Mouse (Mus musculus): ENCODE data around the gene Cacna1c. TPM values are rescaled to one million over a fixed set of nuclear protein-coding genes. Genes with fewer than 3 reads are reported as not detected.

Gene Cacna1c
- polyA plus RNA-seq, 1 experiment from 2014 or later = 2.3 TPM

DNA sequence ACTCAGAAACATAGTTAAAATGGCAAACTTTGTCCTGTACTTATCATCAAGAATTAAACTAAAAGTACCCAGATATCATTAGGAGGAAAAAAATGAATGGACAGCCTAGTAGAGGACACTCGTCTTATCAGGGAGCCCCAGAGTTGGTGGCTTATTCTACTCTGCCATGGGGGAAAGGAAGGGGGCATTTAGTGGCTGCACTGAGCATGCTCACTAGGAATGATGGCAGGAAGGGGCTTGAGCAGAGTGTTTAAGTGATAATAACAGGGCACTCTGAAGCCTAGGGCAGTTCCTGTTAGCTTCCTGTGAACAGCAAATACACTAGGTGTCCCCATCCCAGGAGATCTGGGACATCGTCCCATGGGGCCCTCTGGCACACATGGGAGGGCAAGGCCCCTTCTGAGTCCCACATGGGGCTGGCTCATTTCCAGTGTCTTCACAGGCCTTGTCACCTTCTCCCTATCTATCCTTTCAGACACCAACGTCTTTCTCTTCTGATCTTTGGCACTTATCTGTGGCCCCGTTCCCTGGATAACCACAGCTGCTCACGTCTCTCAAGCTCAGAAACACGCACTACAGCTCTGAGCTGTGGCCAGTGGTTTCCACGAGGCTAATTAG lies 437.8 kb downstream of the Cacna1c start:
- no peaks in the 10 kb centered on the region for H3K27me3 ChIP-seq (ENCODE audit: control insufficient read depth, insufficient read depth, low read length)
- no peak overlapping the region for H3K9ac ChIP-seq (ENCODE audit: low read length)
- WGBS = 60% methylated on average over 7 of the region's 7 CpGs
- no peak for TF ChIP-seq CTCF (IDR thresholded peaks at IDR 0.05; ENCODE audit: low read depth)
- no peak for TF ChIP-seq EP300 (optimal IDR thresholded peaks at IDR 0.05)
- ATAC-seq (ENCODE audit: low FRiP score, low TSS enrichment) (no peak), DNase-seq (ENCODE audit: low spot score) (no peak)
- no peaks in the 10 kb centered on the region for H3K4me1 ChIP-seq (replicated peaks; ENCODE audit: control insufficient read depth, insufficient read depth)
- no peak overlapping the region for H3K4me2 ChIP-seq (replicated peaks; ENCODE audit: low read depth)
- no peak overlapping the region for H3K4me3 ChIP-seq (ENCODE audit: low read depth, low read length)
- H3K36me3 ChIP-seq (ENCODE audit: control insufficient read depth, insufficient read depth, low read length) = no peaks in the 10 kb centered on the region
- H3K9me3 ChIP-seq (ENCODE audit: control insufficient read depth, low read length) = no peaks in the 10 kb centered on the region
- no peak overlapping the region for H3K27ac ChIP-seq (replicated peaks)

DNA sequence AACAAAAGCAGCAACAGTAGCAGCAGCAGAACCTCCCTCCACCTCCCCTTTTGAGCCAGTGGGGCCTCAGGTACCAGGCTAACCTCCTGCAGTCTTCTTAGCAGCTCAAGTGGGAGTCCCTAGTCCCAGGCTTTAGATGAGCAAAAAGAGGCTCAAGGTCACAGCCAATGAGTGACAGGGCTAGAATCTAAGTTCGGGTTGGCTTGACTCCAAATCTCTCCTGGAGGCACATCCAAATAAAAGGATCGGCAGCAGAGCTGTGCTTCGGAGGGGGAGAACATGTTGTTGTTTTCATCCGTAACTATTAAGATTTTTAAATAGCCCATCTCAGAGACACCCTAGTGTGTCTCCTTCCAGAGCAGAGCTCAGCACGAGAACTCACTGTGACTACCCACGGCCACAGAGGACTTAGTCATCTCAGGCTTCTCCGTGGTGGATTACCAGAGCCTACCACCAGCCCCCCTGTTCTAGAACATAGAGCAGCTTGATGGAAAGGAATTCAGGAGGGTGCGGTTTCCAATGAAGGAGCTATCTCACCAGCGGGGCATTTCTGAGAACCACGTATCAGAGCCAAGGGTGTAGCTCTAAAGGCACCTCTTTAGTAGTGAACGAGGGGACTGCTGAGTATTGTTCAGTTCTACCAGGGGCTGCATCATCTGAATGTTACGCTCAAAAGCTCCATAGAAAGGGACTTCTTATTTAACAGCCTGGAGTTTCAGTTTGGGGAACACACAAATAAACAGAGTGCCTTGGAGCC lies 438.5 kb downstream of the Cacna1c start:
- H3K9me3 ChIP-seq (ENCODE audit: control insufficient read depth, low read length) = no peaks in the 10 kb centered on the region
- H3K27me3 ChIP-seq (ENCODE audit: control insufficient read depth, insufficient read depth, low read length) = no peaks in the 10 kb centered on the region
- DNase-seq (ENCODE audit: low spot score) (no peak), ATAC-seq (ENCODE audit: low FRiP score, low TSS enrichment) (no peak)
- no peaks in the 10 kb centered on the region for H3K36me3 ChIP-seq (ENCODE audit: control insufficient read depth, insufficient read depth, low read length)
- no peaks in the 10 kb centered on the region for H3K4me1 ChIP-seq (replicated peaks; ENCODE audit: control insufficient read depth, insufficient read depth)
- H3K4me3 ChIP-seq (ENCODE audit: low read depth, low read length) = no peak overlapping the region
- H3K4me2 ChIP-seq (replicated peaks; ENCODE audit: low read depth) = no peak overlapping the region
- no peak for TF ChIP-seq EP300 (optimal IDR thresholded peaks at IDR 0.05)
- H3K27ac ChIP-seq (replicated peaks) = no peak overlapping the region
- H3K9ac ChIP-seq (ENCODE audit: low read length) = no peak overlapping the region
- 76% methylated on average over 12 of the region's 12 CpGs for WGBS

DNA sequence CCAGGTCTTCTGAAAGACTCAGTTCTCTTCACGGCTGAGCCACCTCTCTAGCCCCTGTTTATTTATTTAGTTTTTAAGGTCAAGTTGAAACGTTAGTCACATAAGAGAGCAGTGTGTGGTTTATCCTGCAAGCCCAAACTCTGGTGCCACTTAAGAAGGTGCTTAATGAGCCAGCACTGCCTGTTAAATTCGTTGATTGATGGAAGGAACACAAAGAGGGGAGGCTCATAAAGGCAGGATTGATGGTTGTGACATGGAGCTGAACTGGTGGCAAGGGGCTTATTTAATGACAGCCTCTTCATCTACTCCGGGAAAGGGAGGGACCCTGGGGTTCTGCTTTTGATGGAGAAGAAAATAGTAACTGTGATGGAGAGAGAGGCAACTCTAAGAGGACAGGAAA lies 439.7 kb downstream of the Cacna1c start:
- ATAC-seq (ENCODE audit: low FRiP score, low TSS enrichment) = no peak

DNA sequence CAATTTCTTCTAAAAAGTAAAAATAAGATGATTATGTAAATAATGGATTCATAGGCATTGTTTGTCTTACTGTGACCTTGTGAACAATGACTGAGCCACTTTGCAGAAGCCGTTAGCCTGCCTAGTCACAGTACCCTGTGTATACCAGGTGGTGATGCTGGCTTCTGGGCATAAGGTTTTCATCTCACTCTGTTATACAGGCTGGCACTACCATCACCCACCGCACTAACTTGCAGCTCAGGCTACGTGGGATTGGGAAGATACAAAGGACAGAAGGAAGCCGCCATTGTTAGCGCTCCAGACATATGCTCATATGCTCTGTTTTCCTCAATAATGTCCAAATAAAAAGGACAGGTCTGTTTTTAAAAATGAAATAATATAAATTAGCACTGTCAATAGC lies 440.4 kb downstream of the Cacna1c start:
- no peak overlapping the region for H3K9ac ChIP-seq (ENCODE audit: low read length)
- no peak for DNase-seq (ENCODE audit: low spot score)
- H3K4me2 ChIP-seq (replicated peaks; ENCODE audit: low read depth) = no peak overlapping the region
- ATAC-seq (ENCODE audit: low FRiP score, low TSS enrichment) = no peak
- no peak overlapping the region for H3K4me3 ChIP-seq (ENCODE audit: low read depth, low read length)
- WGBS = 90% methylated on average over 5 of the region's 5 CpGs
- H3K27ac ChIP-seq (replicated peaks) = no peak overlapping the region
- no peaks in the 10 kb centered on the region for H3K36me3 ChIP-seq (ENCODE audit: control insufficient read depth, insufficient read depth, low read length)
- no peaks in the 10 kb centered on the region for H3K4me1 ChIP-seq (replicated peaks; ENCODE audit: control insufficient read depth, insufficient read depth)
- no peaks in the 10 kb centered on the region for H3K9me3 ChIP-seq (ENCODE audit: control insufficient read depth, low read length)
- no peaks in the 10 kb centered on the region for H3K27me3 ChIP-seq (ENCODE audit: control insufficient read depth, insufficient read depth, low read length)
- TF ChIP-seq CTCF (IDR thresholded peaks at IDR 0.05; ENCODE audit: low read depth) = no peak
- TF ChIP-seq EP300 (optimal IDR thresholded peaks at IDR 0.05) = no peak

More for the DNA sequence above, 439.7 kb downstream of the Cacna1c start:
- TF ChIP-seq EP300 (optimal IDR thresholded peaks at IDR 0.05) = no peak
- TF ChIP-seq CTCF (IDR thresholded peaks at IDR 0.05; ENCODE audit: low read depth) = no peak
- no peak for DNase-seq (ENCODE audit: low spot score)
- Histone ChIP-seq H3K27me3 (ENCODE audit: control insufficient read depth, insufficient read depth, low read length) (no peaks in the 10 kb centered on the region), H3K4me2 (replicated peaks; ENCODE audit: low read depth) (no peak overlapping the region), H3K9ac (ENCODE audit: low read length) (no peak overlapping the region), H3K4me1 (replicated peaks; ENCODE audit: control insufficient read depth, insufficient read depth) (no peaks in the 10 kb centered on the region), H3K4me3 (ENCODE audit: low read depth, low read length) (no peak overlapping the region), H3K36me3 (ENCODE audit: control insufficient read depth, insufficient read depth, low read length) (no peaks in the 10 kb centered on the region), H3K27ac (replicated peaks) (no peak overlapping the region), H3K9me3 (ENCODE audit: control insufficient read depth, low read length) (no peaks in the 10 kb centered on the region)
- 22% methylated on average over 4 of the region's 4 CpGs for WGBS

DNA sequence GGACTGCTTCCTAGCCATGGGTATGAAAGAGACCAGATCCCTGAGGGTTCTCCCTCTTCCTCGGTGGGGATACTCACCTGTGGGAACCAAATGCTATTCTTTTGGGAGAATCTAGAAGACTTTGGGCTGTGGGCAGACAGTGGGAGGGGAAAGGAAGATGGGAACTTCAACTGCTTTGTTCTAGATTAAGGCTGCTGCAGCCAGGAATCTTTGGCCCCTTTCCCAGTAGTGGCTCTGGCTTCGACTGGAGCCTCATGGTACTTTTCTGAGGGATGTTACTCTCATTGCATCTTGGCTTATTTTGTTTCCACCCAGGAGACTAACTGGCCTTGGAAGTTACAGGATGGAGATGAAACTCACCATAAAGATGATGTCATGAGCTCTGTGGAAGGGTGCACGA lies 441.8 kb downstream of the Cacna1c start:
- TF ChIP-seq EP300 (optimal IDR thresholded peaks at IDR 0.05) (no peak), CTCF (IDR thresholded peaks at IDR 0.05; ENCODE audit: low read depth) (no peak)
- no peaks in the 10 kb centered on the region for H3K9me3 ChIP-seq (ENCODE audit: control insufficient read depth, low read length)
- WGBS = 65% methylated on average over 3 of the region's 3 CpGs
- ATAC-seq (ENCODE audit: low FRiP score, low TSS enrichment) (no peak), DNase-seq (ENCODE audit: low spot score) (no peak)
- no peaks in the 10 kb centered on the region for H3K27me3 ChIP-seq (ENCODE audit: control insufficient read depth, insufficient read depth, low read length)
- H3K36me3 ChIP-seq (ENCODE audit: control insufficient read depth, insufficient read depth, low read length) = no peaks in the 10 kb centered on the region
- H3K27ac ChIP-seq (replicated peaks) = no peak overlapping the region
- H3K9ac ChIP-seq (ENCODE audit: low read length) = no peak overlapping the region
- H3K4me2 ChIP-seq (replicated peaks; ENCODE audit: low read depth) = no peak overlapping the region
- no peaks in the 10 kb centered on the region for H3K4me1 ChIP-seq (replicated peaks; ENCODE audit: control insufficient read depth, insufficient read depth)
- H3K4me3 ChIP-seq (ENCODE audit: low read depth, low read length) = no peak overlapping the region

DNA sequence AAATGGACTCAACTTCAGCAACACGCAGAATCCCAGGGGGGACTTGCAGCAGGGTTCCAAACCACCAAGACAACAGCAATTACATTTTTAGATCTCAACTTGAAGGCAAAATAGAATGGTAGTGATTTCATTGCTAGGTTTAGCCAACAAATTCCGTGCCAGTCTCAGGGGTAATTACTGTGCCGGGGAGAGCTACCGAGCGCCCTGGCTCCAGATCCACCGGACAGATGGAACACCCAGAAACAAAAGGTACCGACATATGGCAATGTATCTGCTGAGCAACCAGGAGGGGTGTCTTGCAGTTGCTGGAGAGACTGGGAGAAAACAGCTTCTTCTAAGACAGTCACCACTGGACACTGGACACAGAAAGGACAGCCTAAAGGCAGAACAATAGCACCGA lies 442.4 kb downstream of the Cacna1c start:
- H3K27me3 ChIP-seq (ENCODE audit: control insufficient read depth, insufficient read depth, low read length) = no peaks in the 10 kb centered on the region
- H3K36me3 ChIP-seq (ENCODE audit: control insufficient read depth, insufficient read depth, low read length) = no peaks in the 10 kb centered on the region
- no peaks in the 10 kb centered on the region for H3K4me1 ChIP-seq (replicated peaks; ENCODE audit: control insufficient read depth, insufficient read depth)
- H3K9me3 ChIP-seq (ENCODE audit: control insufficient read depth, low read length) = no peaks in the 10 kb centered on the region
- DNase-seq (ENCODE audit: low spot score) (no peak), ATAC-seq (ENCODE audit: low FRiP score, low TSS enrichment) (no peak)
- 92% methylated on average over 8 of the region's 8 CpGs for WGBS
- TF ChIP-seq CTCF (IDR thresholded peaks at IDR 0.05; ENCODE audit: low read depth) = no peak
- TF ChIP-seq EP300 (optimal IDR thresholded peaks at IDR 0.05) = no peak
- H3K4me2 ChIP-seq (replicated peaks; ENCODE audit: low read depth) = no peak overlapping the region
- H3K4me3 ChIP-seq (ENCODE audit: low read depth, low read length) = no peak overlapping the region
- no peak overlapping the region for H3K9ac ChIP-seq (ENCODE audit: low read length)
- H3K27ac ChIP-seq (replicated peaks) = no peak overlapping the region
